Mouse (Mus musculus) brain, embryonic 18.5 days (tissue): Measurements from ENCODE around the gene Hid1.

Source experiments
- DNase-seq: peaks from one replicate; pipeline ENCODE4 v3.0.0-alpha.2; 2012; ENCODE audit warnings: low read depth, low spot score

The Hid1 gene

GRCm38 (mm10) chr11:115374695-115375425 lies 7.3 kb upstream of the Hid1 start:
- DNase-seq: no peak

- no peak for DNase-seq
Measured at GRCm38 (mm10) chr11:115373805-115374694, 6.5 kb upstream of the Hid1 start.

- DNase-seq: no peak
Measured at GRCm38 (mm10) chr11:115372737-115373136, 5.2 kb upstream of the Hid1 start.

GRCm38 (mm10) chr11:115372015-115372414 lies 4.5 kb upstream of the Hid1 start:
- DNase-seq: no peak

- DNase-seq: no peak
Measured at GRCm38 (mm10) chr11:115371354-115371753, 3.8 kb upstream of the Hid1 start.

GRCm38 (mm10) chr11:115370368-115370767 lies 2.8 kb upstream of the Hid1 start:
- no peak for DNase-seq

- DNase-seq: no peak
Measured at GRCm38 (mm10) chr11:115366706-115367394, 706 bp downstream of the Hid1 start.

- DNase-seq: no peak
Measured at GRCm38 (mm10) chr11:115366039-115366705, 1.4 kb downstream of the Hid1 start.

- DNase-seq: no peak
Measured at GRCm38 (mm10) chr11:115364136-115364535, 3.4 kb downstream of the Hid1 start.

- no peak for DNase-seq
Measured at GRCm38 (mm10) chr11:115359726-115360125, 7.8 kb downstream of the Hid1 start.

- no peak for DNase-seq
Measured at GRCm38 (mm10) chr11:115359293-115359692, 8.3 kb downstream of the Hid1 start.

GRCm38 (mm10) chr11:115358468-115358867 lies 9.1 kb downstream of the Hid1 start:
- DNase-seq: no peak

- DNase-seq: no peak
Measured at GRCm38 (mm10) chr11:115354183-115354582, 13.4 kb downstream of the Hid1 start.

GRCm38 (mm10) chr11:115353375-115353774 lies 14.2 kb downstream of the Hid1 start:
- DNase-seq: no peak

- DNase-seq: no peak
Measured at GRCm38 (mm10) chr11:115349976-115350375, 17.6 kb downstream of the Hid1 start.

GRCm38 (mm10) chr11:115348681-115349248 lies 18.8 kb downstream of the Hid1 start:
- no peak for DNase-seq

GRCm38 (mm10) chr11:115345515-115345914 lies 22.0 kb downstream of the Hid1 start:
- no peak for DNase-seq

GRCm38 (mm10) chr11:115344967-115345366 lies 22.6 kb downstream of the Hid1 start:
- no peak for DNase-seq

- no peak for DNase-seq
Measured at GRCm38 (mm10) chr11:115341866-115342265, 25.7 kb downstream of the Hid1 start.

GRCm38 (mm10) chr11:115341246-115341645 lies 26.3 kb downstream of the Hid1 start:
- no peak for DNase-seq

- no peak for DNase-seq
Measured at GRCm38 (mm10) chr11:115337826-115338225, 29.7 kb downstream of the Hid1 start.
